ENCODE assay signal across 8 mouse cellular contexts in genomic region chr4:136071178-136071714, GRCm38 (mm10). TPM values are rescaled to one million over a fixed set of nuclear protein-coding genes. Genes with fewer than 3 reads are reported as not detected.
DNase-seq lines count a peak whose midpoint lies in the region; ATAC-seq lines count a peak whose summit lies in the region.

No protein-coding gene starts in this region.

- H3K27me3 ChIP-seq in hindbrain, embryonic 12.5 days: peaks cover 5% of the 10 kb centered on the region; the same call in 1 of the 2 replicates

- H3K9ac ChIP-seq in hindbrain, embryonic 12.5 days: no peak overlapping the region

- peak overlapping the region; percentile 22 for H3K4me2 ChIP-seq in hindbrain, embryonic 12.5 days (replicated peaks)

- no peak overlapping the region for H3K27ac ChIP-seq in hindbrain, embryonic 12.5 days

- H3K9me3 ChIP-seq in hindbrain, embryonic 12.5 days (replicated peaks): no peaks in the 10 kb centered on the region

- H3K4me1 ChIP-seq in hindbrain, embryonic 12.5 days: peaks cover 10% of the 10 kb centered on the region; the same call in 1 of the 2 replicates

- 6% methylated on average over 15 of the region's 15 CpGs for WGBS in hindbrain, embryonic 12.5 days

- ATAC-seq in hindbrain, embryonic 12.5 days (ENCODE audit: low FRiP score): no peak

- H3K36me3 ChIP-seq in hindbrain, embryonic 12.5 days: no peaks in the 10 kb centered on the region

- no peak overlapping the region for H3K4me3 ChIP-seq in hindbrain, embryonic 12.5 days

- DNase-seq in R1 (ENCODE audit: low read depth, low spot score): peak; percentile 87
- peak; percentile 84 to 90 for DNase-seq in cerebellum, postnatal 10 days
- peak; percentile 51 to 74 for DNase-seq in frontal cortex, postnatal 14 days (ENCODE audit: low spot score in 2 of 2)
- DNase-seq in layer of hippocampus, postnatal 25 days (ENCODE audit: extremely low spot score in 1 of 2, low spot score in 1 of 2): peak; percentile 60 to 82
- peak; percentile 81 for DNase-seq in lung, postnatal 25 days (ENCODE audit: low spot score)
- DNase-seq in retina, adult 2 months (ENCODE audit: low read depth, low spot score): peak; percentile 40
- peak; percentile 87 to 88 for DNase-seq in thymus, postnatal 36 days

RNA-seq across cellular contexts. Expression of gene Rpl11, which starts 18.0 kb away (rescaled TPM):
- polyA plus RNA-seq in hindbrain, embryonic 12.5 days (2016; fragmentation: Nextera tagmentation; extraction: Ambion mirVana): 277 and 292 TPM in 2 replicates
- total RNA-seq in layer of hippocampus, postnatal 25 days (2021): 100 to 1,000 TPM; 262 to 319 TPM

RNA-seq across cellular contexts. Expression of gene Eloa, which starts 49.7 kb away (rescaled TPM):
- 36.5 and 41.5 TPM in 2 replicates for polyA plus RNA-seq in hindbrain, embryonic 12.5 days (2016; fragmentation: Nextera tagmentation; extraction: Ambion mirVana)
- total RNA-seq in layer of hippocampus, postnatal 25 days (2021): 10 to 100 TPM; 31.3 to 31.4 TPM
